Mouse (Mus musculus): ENCODE results near the gene Krtap9-5. TPM values are rescaled to one million over a fixed set of nuclear protein-coding genes. Genes with fewer than 3 reads are reported as not detected.

Gene Krtap9-5
- polyA plus RNA-seq, 1 experiment from 2014 or later = not detected

Other genes with a start within 250 kb of the Krtap9-5 start
- not detected in 2 replicates for gene Gm14180, start 214.2 kb upstream of the Krtap9-5 start, polyA plus RNA-seq (2015; fragmentation: Nextera tagmentation; extraction: Ambion mirVana)
- not detected in 2 replicates for gene Gm11595, start 175.6 kb upstream of the Krtap9-5 start, polyA plus RNA-seq (2015; fragmentation: Nextera tagmentation; extraction: Ambion mirVana)
- gene Krtap4-8, start 167.8 kb upstream of the Krtap9-5 start, polyA plus RNA-seq (2015; fragmentation: Nextera tagmentation; extraction: Ambion mirVana) = not detected in 2 replicates
- gene Krtap4-9, start 163.3 kb upstream of the Krtap9-5 start, polyA plus RNA-seq (2015; fragmentation: Nextera tagmentation; extraction: Ambion mirVana) = not detected in 2 replicates
- not detected in 2 replicates for gene Gm11596, start 155.0 kb upstream of the Krtap9-5 start, polyA plus RNA-seq (2015; fragmentation: Nextera tagmentation; extraction: Ambion mirVana)
- gene Gm11569, start 149.5 kb upstream of the Krtap9-5 start, polyA plus RNA-seq (2015; fragmentation: Nextera tagmentation; extraction: Ambion mirVana) = not detected in 2 replicates
- not detected in 2 replicates for gene Gm11554, start 144.0 kb upstream of the Krtap9-5 start, polyA plus RNA-seq (2015; fragmentation: Nextera tagmentation; extraction: Ambion mirVana)
- not detected in 2 replicates for gene Krtap4-13, start 138.6 kb upstream of the Krtap9-5 start, polyA plus RNA-seq (2015; fragmentation: Nextera tagmentation; extraction: Ambion mirVana)
- not detected in 2 replicates for gene Gm11564, start 132.8 kb upstream of the Krtap9-5 start, polyA plus RNA-seq (2015; fragmentation: Nextera tagmentation; extraction: Ambion mirVana)
- not detected in 2 replicates for gene 2300003K06Rik, start 110.4 kb upstream of the Krtap9-5 start, polyA plus RNA-seq (2015; fragmentation: Nextera tagmentation; extraction: Ambion mirVana)
- not detected in 2 replicates for gene Krtap4-16, start 96.9 kb upstream of the Krtap9-5 start, polyA plus RNA-seq (2015; fragmentation: Nextera tagmentation; extraction: Ambion mirVana)
- not detected in 2 replicates for gene Gm11568, start 90.6 kb upstream of the Krtap9-5 start, polyA plus RNA-seq (2015; fragmentation: Nextera tagmentation; extraction: Ambion mirVana)
- gene Gm11559, start 84.0 kb upstream of the Krtap9-5 start, polyA plus RNA-seq (2015; fragmentation: Nextera tagmentation; extraction: Ambion mirVana) = not detected in 2 replicates
- not detected in 2 replicates for gene Krtap9-1, start 75.1 kb upstream of the Krtap9-5 start, polyA plus RNA-seq (2015; fragmentation: Nextera tagmentation; extraction: Ambion mirVana)
- not detected in 2 replicates for gene Gm11567, start 69.3 kb upstream of the Krtap9-5 start, polyA plus RNA-seq (2015; fragmentation: Nextera tagmentation; extraction: Ambion mirVana)
- gene Krtap31-1, start 40.6 kb upstream of the Krtap9-5 start, polyA plus RNA-seq (2015; fragmentation: Nextera tagmentation; extraction: Ambion mirVana) = not detected in 2 replicates
- not detected in 2 replicates for gene Gm11565, start 33.7 kb upstream of the Krtap9-5 start, polyA plus RNA-seq (2015; fragmentation: Nextera tagmentation; extraction: Ambion mirVana)
- gene Krtap31-2, start 12.2 kb upstream of the Krtap9-5 start, polyA plus RNA-seq (2015; fragmentation: Nextera tagmentation; extraction: Ambion mirVana) = not detected in 2 replicates
- not detected in 2 replicates for gene Krtap29-1, start 30.6 kb downstream of the Krtap9-5 start, polyA plus RNA-seq (2015; fragmentation: Nextera tagmentation; extraction: Ambion mirVana)
- gene Krtap16-1, start 38.1 kb downstream of the Krtap9-5 start, polyA plus RNA-seq (2015; fragmentation: Nextera tagmentation; extraction: Ambion mirVana) = not detected in 2 replicates
- not detected in 2 replicates for gene Krtap17-1, start 45.5 kb downstream of the Krtap9-5 start, polyA plus RNA-seq (2015; fragmentation: Nextera tagmentation; extraction: Ambion mirVana)
- gene Krt33a, start 67.7 kb downstream of the Krtap9-5 start, polyA plus RNA-seq (2015; fragmentation: Nextera tagmentation; extraction: Ambion mirVana) = not detected in 2 replicates
- 0.10 TPM in 1 of 2 replicates, not detected in the other for gene Krt33b, start 81.4 kb downstream of the Krtap9-5 start, polyA plus RNA-seq (2015; fragmentation: Nextera tagmentation; extraction: Ambion mirVana)
- not detected in 2 replicates for gene Krt34, start 93.1 kb downstream of the Krtap9-5 start, polyA plus RNA-seq (2015; fragmentation: Nextera tagmentation; extraction: Ambion mirVana)
- gene Krt31, start 102.1 kb downstream of the Krtap9-5 start, polyA plus RNA-seq (2015; fragmentation: Nextera tagmentation; extraction: Ambion mirVana) = not detected in 2 replicates
- not detected in 2 replicates for gene Krt32, start 139.8 kb downstream of the Krtap9-5 start, polyA plus RNA-seq (2015; fragmentation: Nextera tagmentation; extraction: Ambion mirVana)
- not detected in 2 replicates for gene Krt35, start 147.8 kb downstream of the Krtap9-5 start, polyA plus RNA-seq (2015; fragmentation: Nextera tagmentation; extraction: Ambion mirVana)
- gene Krt36, start 157.2 kb downstream of the Krtap9-5 start, polyA plus RNA-seq (2015; fragmentation: Nextera tagmentation; extraction: Ambion mirVana) = 1.1 and 1.6 TPM in 2 replicates
- gene Krt13, start 173.1 kb downstream of the Krtap9-5 start, polyA plus RNA-seq (2015; fragmentation: Nextera tagmentation; extraction: Ambion mirVana) = 0.36 and 0.37 TPM in 2 replicates
- 1.3 and 3.8 TPM in 2 replicates for gene Krt15, start 187.5 kb downstream of the Krtap9-5 start, polyA plus RNA-seq (2015; fragmentation: Nextera tagmentation; extraction: Ambion mirVana)
- 96.4 and 105 TPM in 2 replicates for gene Krt19, start 200.2 kb downstream of the Krtap9-5 start, polyA plus RNA-seq (2015; fragmentation: Nextera tagmentation; extraction: Ambion mirVana)
- not detected in 2 replicates for gene Krt9, start 244.8 kb downstream of the Krtap9-5 start, polyA plus RNA-seq (2015; fragmentation: Nextera tagmentation; extraction: Ambion mirVana)